Mouse (Mus musculus) hindbrain, embryonic 10.5 days (tissue): ENCODE measurements around the gene Mea1. TPM values are rescaled to one million over a fixed set of nuclear protein-coding genes. Genes with fewer than 3 reads are reported as not detected.

ENCODE experiments used
- DNase-seq: peaks from one replicate; pipeline ENCODE4 v3.0.0-alpha.2; 2017; ENCODE audit warnings: low spot score
- H3K27ac ChIP-seq: fragments of 300-500 bp; sonication (generic); 2 replicates; pipeline ENCODE4 v1.5.1; 2016; ENCODE audit warnings: mild to moderate bottlenecking, moderate library complexity
- H3K27me3 ChIP-seq: fragments of 300-500 bp; sonication (generic); 2 replicates; pipeline ENCODE4 v1.6.1; 2016; ENCODE audit warnings: mild to moderate bottlenecking; ENCODE audit not compliant: poor library complexity, insufficient read depth, severe bottlenecking
- H3K36me3 ChIP-seq: fragments of 300-500 bp; sonication (generic); 2 replicates; pipeline ENCODE4 v1.6.1; 2016; ENCODE audit warnings: mild to moderate bottlenecking, moderate library complexity
- H3K4me1 ChIP-seq: fragments of 300-500 bp; sonication (generic); replicated peaks from 2 replicates; pipeline ENCODE4 v1.6.1; 2016; ENCODE audit warnings: mild to moderate bottlenecking
- H3K4me3 ChIP-seq: fragments of 300-500 bp; sonication (generic); 2 replicates; pipeline ENCODE4 v1.5.1; 2016; ENCODE audit warnings: mild to moderate bottlenecking, moderate library complexity
- H3K9me3 ChIP-seq: fragments of 300-500 bp; sonication (generic); 2 replicates; pipeline ENCODE4 v1.6.1; 2016; ENCODE audit warnings: mild to moderate bottlenecking, moderate library complexity
- whole genome bisulfite sequencing: fragments of 180-500 bp; shearing (Covaris S2); methylation state at CpG from one replicate; pipeline ENCODE4 v1.1.7; 2016; 5-methylcytosine and 5-hydroxymethylcytosine counted together
- polyA plus RNA-seq: library from polyadenylated mRNA; unstranded; fragments of >200 nt; fragmentation: Nextera tagmentation; extraction: Ambion mirVana; gene quantifications from 2 replicates; pipeline ENCODE4 v1.2.1, GENCODE M21; 2016

Mea1 gene
- polyA plus RNA-seq, 1 experiment from 2014 or later, result 214 TPM

DNA sequence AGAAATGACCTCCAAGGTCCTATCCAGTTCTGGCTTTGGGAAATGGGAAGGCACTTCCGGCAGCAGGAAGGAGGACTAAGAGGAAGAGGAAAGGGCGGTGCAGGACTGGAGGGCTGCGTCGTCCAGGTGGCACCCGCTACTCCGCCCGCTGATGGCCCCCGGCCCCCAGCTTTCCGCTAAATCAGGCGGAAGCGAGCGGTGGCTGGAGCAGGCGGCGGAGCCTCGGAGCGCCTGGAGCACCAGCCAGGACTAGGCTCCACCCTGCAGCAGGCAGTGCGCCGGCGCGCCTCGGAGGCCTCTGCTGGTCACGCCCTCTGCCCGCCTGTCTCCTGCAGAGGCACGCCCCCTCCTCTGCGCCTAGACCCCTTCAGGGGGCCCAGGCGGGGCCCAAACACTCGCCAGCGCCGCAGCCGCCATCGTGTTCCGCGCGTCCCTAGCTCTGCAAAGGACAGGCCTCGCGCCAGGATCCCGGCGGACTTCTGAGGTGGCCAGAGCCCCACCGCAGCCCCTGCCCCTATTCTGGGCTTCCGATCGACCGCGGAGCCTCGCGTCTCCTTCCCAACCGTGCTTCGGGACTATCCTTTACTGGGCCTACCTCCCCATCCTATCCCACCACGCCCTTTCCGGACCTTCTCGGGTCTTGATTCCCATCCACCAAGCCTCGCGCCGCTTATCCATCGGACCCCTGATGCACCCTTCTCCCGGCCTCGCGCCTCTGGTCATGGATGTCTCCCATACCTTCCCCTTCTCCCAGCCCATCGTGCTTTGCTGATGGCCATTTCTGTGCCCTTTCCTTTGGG, 28.2 kb upstream of the Mea1 start, which contains the start of gene Cul7:
TSS of gene Cul7 (plus strand) at position 106 of the 800 bp plus-strand sequence.
- H3K27me3 ChIP-seq, result no peaks in the 10 kb centered on the region
- H3K36me3 ChIP-seq, result peaks cover 60% of the 10 kb centered on the region
- H3K4me3 ChIP-seq, result peak within 1 kb of the TSS; percentile 65
- H3K9me3 ChIP-seq, result no peaks in the 10 kb centered on the region
- peak within 1 kb of the TSS; percentile 96 for H3K27ac ChIP-seq
- peak; percentile 94 for DNase-seq
- H3K4me1 ChIP-seq, result peaks cover 53% of the 10 kb centered on the region
- WGBS, result under 1% methylated on average over 58 of the region's 58 CpGs

GRCm38 (mm10) chr17:46651292-46651691, 27.3 kb upstream of the Mea1 start:
- H3K27ac ChIP-seq, result peak overlapping the region; percentile 96
- H3K27me3 ChIP-seq, result no peaks in the 10 kb centered on the region
- H3K4me1 ChIP-seq, result peaks cover 54% of the 10 kb centered on the region
- WGBS, result 78% methylated on average over 17 of the region's 17 CpGs
- no peaks in the 10 kb centered on the region for H3K9me3 ChIP-seq
- H3K4me3 ChIP-seq, result peak overlapping the region; percentile 65
- DNase-seq, result no peak
- H3K36me3 ChIP-seq, result peaks cover 69% of the 10 kb centered on the region

DNA sequence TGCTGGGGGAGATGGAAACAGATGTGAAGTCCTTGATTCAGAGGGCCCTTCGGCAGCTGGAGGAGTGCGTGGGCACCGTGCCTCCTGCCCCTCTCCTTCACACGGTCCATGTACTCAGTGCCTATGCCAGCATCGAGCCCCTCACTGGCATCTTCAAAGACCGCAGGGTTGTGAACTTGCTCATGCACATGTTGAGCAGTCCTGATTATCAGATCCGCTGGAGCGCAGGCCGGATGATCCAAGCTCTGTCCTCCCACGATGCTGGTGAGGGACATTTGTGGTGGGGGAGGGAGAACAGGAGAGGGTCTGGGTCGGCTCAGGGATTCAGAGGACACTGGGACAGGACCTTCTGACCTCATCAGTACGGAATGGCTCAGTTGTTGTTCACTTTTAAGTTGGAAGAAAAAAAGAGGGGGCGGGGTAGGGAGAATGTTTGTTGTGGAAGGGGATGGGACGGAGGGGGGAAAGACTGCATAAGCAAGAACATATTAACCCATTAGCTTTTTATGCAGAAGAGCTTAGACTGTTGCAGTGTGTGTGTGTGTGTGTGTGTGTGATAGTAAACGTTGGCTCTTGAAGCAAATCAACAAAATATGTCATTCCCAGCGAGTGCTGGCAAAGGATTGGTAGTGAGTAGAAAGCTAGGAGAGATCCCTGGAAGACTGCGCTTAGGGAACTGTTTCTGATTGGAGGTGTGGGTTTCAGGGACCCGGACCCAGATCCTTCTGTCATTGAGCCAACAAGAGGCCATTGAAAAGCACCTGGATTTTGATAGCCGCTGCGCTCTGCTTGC, 26.6 kb upstream of the Mea1 start:
- peaks cover 76% of the 10 kb centered on the region for H3K36me3 ChIP-seq
- peak overlapping the region; percentile 96 for H3K27ac ChIP-seq

GRCm38 (mm10) chr17:46656054-46656453, 22.5 kb upstream of the Mea1 start:
- 88% methylated on average over 6 of the region's 6 CpGs for WGBS

More for the DNA sequence above, 26.6 kb upstream of the Mea1 start:
- Histone ChIP-seq H3K9me3 (no peaks in the 10 kb centered on the region), H3K27me3 (no peaks in the 10 kb centered on the region), H3K4me1 (peaks cover 48% of the 10 kb centered on the region), H3K4me3 (peak overlapping the region; percentile 65)
- WGBS, result 74% methylated on average over 20 of the region's 20 CpGs
- DNase-seq, result no peak

DNA sequence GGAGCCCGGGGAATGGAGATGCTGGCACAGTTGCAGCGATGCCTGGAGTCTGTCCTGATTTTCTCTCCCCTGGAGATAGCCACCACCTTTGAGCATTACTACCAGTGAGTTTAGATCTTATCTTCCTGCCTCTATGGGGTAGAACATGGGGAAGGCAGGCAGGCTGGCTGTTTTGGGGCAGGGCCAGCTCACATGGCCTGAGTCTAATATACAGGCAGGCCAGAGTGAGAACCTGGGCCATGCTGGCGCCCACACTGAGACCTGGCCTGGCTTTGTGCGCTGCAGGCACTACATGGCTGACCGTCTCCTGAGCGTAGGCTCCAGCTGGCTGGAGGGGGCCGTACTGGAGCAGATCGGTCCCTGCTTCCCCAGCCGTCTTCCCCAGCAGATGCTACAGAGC, 17.2 kb upstream of the Mea1 start:
- H3K27ac ChIP-seq, result 0 out of 2 replicates have a peak overlapping the region, but pooled peaks have one; percentile 8
- H3K36me3 ChIP-seq, result peaks cover 100% of the 10 kb centered on the region
- no peak for DNase-seq
- no peaks in the 10 kb centered on the region for H3K4me1 ChIP-seq
- no peak overlapping the region for H3K4me3 ChIP-seq
- no peaks in the 10 kb centered on the region for H3K27me3 ChIP-seq
- WGBS, result 93% methylated on average over 9 of the region's 9 CpGs
- no peaks in the 10 kb centered on the region for H3K9me3 ChIP-seq

More at GRCm38 (mm10) chr17:46656054-46656453, 22.5 kb upstream of the Mea1 start:
- peaks cover 98% of the 10 kb centered on the region for H3K36me3 ChIP-seq
- no peaks in the 10 kb centered on the region for H3K27me3 ChIP-seq
- H3K4me1 ChIP-seq, result peaks cover 26% of the 10 kb centered on the region
- no peaks in the 10 kb centered on the region for H3K9me3 ChIP-seq
- no peak for DNase-seq
- H3K27ac ChIP-seq, result no peak overlapping the region
- no peak overlapping the region for H3K4me3 ChIP-seq

GRCm38 (mm10) chr17:46661981-46662380, 16.6 kb upstream of the Mea1 start:
- no peaks in the 10 kb centered on the region for H3K9me3 ChIP-seq
- no peaks in the 10 kb centered on the region for H3K4me1 ChIP-seq
- 94% methylated on average over 12 of the region's 12 CpGs for WGBS
- DNase-seq, result no peak
- H3K4me3 ChIP-seq, result no peak overlapping the region
- peaks cover 100% of the 10 kb centered on the region for H3K36me3 ChIP-seq
- H3K27ac ChIP-seq, result no peak overlapping the region
- no peaks in the 10 kb centered on the region for H3K27me3 ChIP-seq

GRCm38 (mm10) chr17:46662730-46663129, 15.9 kb upstream of the Mea1 start:
- no peak for DNase-seq
- Histone ChIP-seq H3K36me3 (peaks cover 98% of the 10 kb centered on the region), H3K27ac (no peak overlapping the region), H3K27me3 (no peaks in the 10 kb centered on the region), H3K4me1 (no peaks in the 10 kb centered on the region), H3K9me3 (no peaks in the 10 kb centered on the region), H3K4me3 (no peak overlapping the region)
- 97% methylated on average over 5 of the region's 5 CpGs for WGBS

- Histone ChIP-seq H3K36me3 (peaks cover 94% of the 10 kb centered on the region), H3K4me1 (peaks cover 5% of the 10 kb centered on the region; the same call in 1 of the 2 replicates), H3K27ac (no peak overlapping the region), H3K27me3 (no peaks in the 10 kb centered on the region), H3K4me3 (no peak overlapping the region), H3K9me3 (no peaks in the 10 kb centered on the region)
- 90% methylated on average over 16 of the region's 16 CpGs for WGBS
- DNase-seq, result no peak
Observed at GRCm38 (mm10) chr17:46667712-46668111, 10.9 kb upstream of the Mea1 start.

- Histone ChIP-seq H3K4me3 (no peak overlapping the region), H3K27me3 (no peaks in the 10 kb centered on the region), H3K9me3 (no peaks in the 10 kb centered on the region), H3K4me1 (peaks cover 23% of the 10 kb centered on the region), H3K36me3 (peaks cover 80% of the 10 kb centered on the region), H3K27ac (no peak overlapping the region)
- WGBS, result 96% methylated on average over 10 of the region's 10 CpGs
- DNase-seq, result no peak
Observed at GRCm38 (mm10) chr17:46669911-46670310, 8.7 kb upstream of the Mea1 start.

GRCm38 (mm10) chr17:46673850-46674529, 4.6 kb upstream of the Mea1 start, which contains the start of gene Rrp36:
Rrp36 (minus strand) TSS chr17:46674352.
- H3K36me3 ChIP-seq, result peaks cover 78% of the 10 kb centered on the region
- DNase-seq, result peak; percentile 93
- peak within 1 kb of the TSS; percentile 85 for H3K27ac ChIP-seq
- WGBS, result under 1% methylated on average over 43 of the region's 43 CpGs
- peak within 1 kb of the TSS; percentile 91 for H3K4me3 ChIP-seq
- H3K4me1 ChIP-seq, result peaks cover 41% of the 10 kb centered on the region
- no peaks in the 10 kb centered on the region for H3K27me3 ChIP-seq
- H3K9me3 ChIP-seq, result no peaks in the 10 kb centered on the region

DNA sequence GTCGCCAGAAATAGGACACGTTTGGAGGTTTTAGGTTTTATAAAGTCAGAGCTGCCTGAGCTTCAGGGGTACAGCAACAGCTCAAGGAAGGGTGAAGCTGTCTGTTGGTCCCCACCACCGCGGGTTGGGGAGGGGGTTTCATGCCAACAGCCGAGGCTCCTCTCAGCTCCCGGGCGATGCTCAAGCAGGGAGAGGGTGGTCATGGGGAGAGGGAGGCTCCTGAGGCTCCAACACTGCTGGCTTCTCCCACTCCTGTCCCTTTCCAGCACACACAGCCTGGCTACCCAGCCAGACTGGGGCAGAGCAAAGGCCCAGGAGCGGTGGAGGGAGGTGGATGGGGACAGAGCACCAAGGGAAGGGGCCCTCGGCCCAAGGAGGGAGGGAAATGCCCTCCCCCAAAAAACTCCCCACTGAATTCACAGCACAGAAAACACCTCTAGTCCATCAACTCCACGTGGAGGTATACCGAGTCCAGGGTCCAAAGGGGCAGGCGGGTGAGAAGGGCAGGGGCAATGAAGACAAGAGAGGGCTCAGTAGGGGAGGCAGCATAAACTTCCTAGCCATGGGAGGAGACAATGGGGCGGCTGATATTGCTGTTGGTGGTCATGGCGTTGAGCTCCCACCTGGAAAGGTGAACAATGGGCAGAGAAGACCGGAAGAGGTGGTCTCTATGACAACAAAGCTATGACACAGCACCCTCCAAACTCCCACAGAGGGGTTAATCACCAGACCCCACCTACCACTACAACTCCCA, 3.9 kb upstream of the Mea1 start:
- WGBS, result 23% methylated on average over 15 of the region's 15 CpGs
- DNase-seq, result no peak
- H3K4me3 ChIP-seq, result peak overlapping the region; percentile 91
- H3K27me3 ChIP-seq, result no peaks in the 10 kb centered on the region
- peaks cover 71% of the 10 kb centered on the region for H3K36me3 ChIP-seq
- peaks cover 49% of the 10 kb centered on the region for H3K4me1 ChIP-seq
- H3K27ac ChIP-seq, result peak overlapping the region; percentile 85
- no peaks in the 10 kb centered on the region for H3K9me3 ChIP-seq

- peaks cover 56% of the 10 kb centered on the region for H3K36me3 ChIP-seq
- no peak for DNase-seq
- no peaks in the 10 kb centered on the region for H3K9me3 ChIP-seq
- H3K27ac ChIP-seq, result peak overlapping the region; percentile 51; the same call in 1 of the 2 replicates
- H3K4me1 ChIP-seq, result peaks cover 56% of the 10 kb centered on the region
- WGBS, result 71% methylated on average over 9 of the region's 9 CpGs
- no peaks in the 10 kb centered on the region for H3K27me3 ChIP-seq
- peak overlapping the region; percentile 91 for H3K4me3 ChIP-seq
Observed at GRCm38 (mm10) chr17:46678911-46679310, 318 bp downstream of the Mea1 start.
